Mouse (Mus musculus): ENCODE measurements around the gene Meis2. TPM values are rescaled to one million over a fixed set of nuclear protein-coding genes. Genes with fewer than 3 reads are reported as not detected.

The Meis2 gene
- total RNA-seq, 1 experiment: 12.4 TPM

GRCm38 (mm10) chr2:116053931-116054330, 11.7 kb downstream of the Meis2 start:
- Histone ChIP-seq H3K36me3 (ENCODE audit: control insufficient read depth, insufficient read depth, low read length, poor library complexity, severe bottlenecking) (no peaks in the 10 kb centered on the region), H3K9ac (ENCODE audit: insufficient read depth, low read depth, low read length, poor library complexity, severe bottlenecking) (no peak overlapping the region), H3K27ac (ENCODE audit: insufficient read depth, low read depth, low read length, poor library complexity, severe bottlenecking) (no peak overlapping the region), H3K4me3 (ENCODE audit: insufficient read depth in 1 of 2, low read depth in 1 of 2, low read length in 2 of 2, poor library complexity in 1 of 2, severe bottlenecking in 1 of 2) (no peak overlapping the region), H3K9me3 (ENCODE audit: control insufficient read depth, insufficient read depth, low read depth, low read length) (no peaks in the 10 kb centered on the region), H3K4me1 (ENCODE audit: control insufficient read depth in 2 of 2, insufficient read depth in 2 of 2, low read length in 2 of 2, poor library complexity in 1 of 2) (no peaks in the 10 kb centered on the region)
- TF ChIP-seq ZC3H11A (IDR thresholded peaks at IDR 0.05; ENCODE audit: borderline replicate concordance, low read depth, low read length): no peak
- no peak for TF ChIP-seq ZNF384 (IDR thresholded peaks at IDR 0.05; ENCODE audit: low read depth, low read length)
- TF ChIP-seq HCFC1 (IDR thresholded peaks at IDR 0.05; ENCODE audit: borderline replicate concordance, insufficient read depth, low read length): no peak
- TF ChIP-seq CHD2 (IDR thresholded peaks at IDR 0.05; ENCODE audit: low read depth, low read length): no peak
- no peak for TF ChIP-seq MAFK (IDR thresholded peaks at IDR 0.05; ENCODE audit: insufficient read depth, low read depth, low read length)
- DNase-seq (ENCODE audit: low read depth, low spot score): no peak
- in situ Hi-C loops (cut with MboI; ENCODE audit: low sequenced_read_pairs in 2 of 2, unreplicated experiment in 2 of 2): loop anchor here in 1 of 2 experiments (25.0 kb wide), 1 partner anchor 467 kb away; the partner anchor contains the start of gene BC052040

GRCm38 (mm10) chr2:116052688-116053421, 12.8 kb downstream of the Meis2 start:
- H3K27ac ChIP-seq (ENCODE audit: insufficient read depth, low read depth, low read length, poor library complexity, severe bottlenecking): no peak overlapping the region
- H3K4me1 ChIP-seq (ENCODE audit: control insufficient read depth in 2 of 2, insufficient read depth in 2 of 2, low read length in 2 of 2, poor library complexity in 1 of 2): no peaks in the 10 kb centered on the region
- TF ChIP-seq MAFK (IDR thresholded peaks at IDR 0.05; ENCODE audit: insufficient read depth, low read depth, low read length) (no peak), ZC3H11A (IDR thresholded peaks at IDR 0.05; ENCODE audit: borderline replicate concordance, low read depth, low read length) (no peak), CHD2 (IDR thresholded peaks at IDR 0.05; ENCODE audit: low read depth, low read length) (no peak)
- no peaks in the 10 kb centered on the region for H3K36me3 ChIP-seq (ENCODE audit: control insufficient read depth, insufficient read depth, low read length, poor library complexity, severe bottlenecking)
- in situ Hi-C loops (cut with MboI; ENCODE audit: low sequenced_read_pairs in 2 of 2, unreplicated experiment in 2 of 2): loop anchor here in 1 of 2 experiments (25.0 kb wide), 1 partner anchor 466 kb away; the partner anchor contains the start of gene BC052040
- H3K9ac ChIP-seq (ENCODE audit: insufficient read depth, low read depth, low read length, poor library complexity, severe bottlenecking): no peak overlapping the region
- no peaks in the 10 kb centered on the region for H3K9me3 ChIP-seq (ENCODE audit: control insufficient read depth, insufficient read depth, low read depth, low read length)
- no peak for DNase-seq (ENCODE audit: low read depth, low spot score)
- no peak overlapping the region for H3K4me3 ChIP-seq (ENCODE audit: insufficient read depth in 1 of 2, low read depth in 1 of 2, low read length in 2 of 2, poor library complexity in 1 of 2, severe bottlenecking in 1 of 2)

GRCm38 (mm10) chr2:116051906-116052614, 13.6 kb downstream of the Meis2 start:
- Histone ChIP-seq H3K27ac (ENCODE audit: insufficient read depth, low read depth, low read length, poor library complexity, severe bottlenecking) (no peak overlapping the region), H3K4me3 (ENCODE audit: insufficient read depth in 1 of 2, low read depth in 1 of 2, low read length in 2 of 2, poor library complexity in 1 of 2, severe bottlenecking in 1 of 2) (no peak overlapping the region), H3K9ac (ENCODE audit: insufficient read depth, low read depth, low read length, poor library complexity, severe bottlenecking) (no peak overlapping the region), H3K4me1 (ENCODE audit: control insufficient read depth in 2 of 2, insufficient read depth in 2 of 2, low read length in 2 of 2, poor library complexity in 1 of 2) (no peaks in the 10 kb centered on the region), H3K36me3 (ENCODE audit: control insufficient read depth, insufficient read depth, low read length, poor library complexity, severe bottlenecking) (no peaks in the 10 kb centered on the region), H3K9me3 (ENCODE audit: control insufficient read depth, insufficient read depth, low read depth, low read length) (no peaks in the 10 kb centered on the region)
- DNase-seq (ENCODE audit: low read depth, low spot score): no peak
- no peak for TF ChIP-seq ZC3H11A (IDR thresholded peaks at IDR 0.05; ENCODE audit: borderline replicate concordance, low read depth, low read length)
- no peak for TF ChIP-seq CHD2 (IDR thresholded peaks at IDR 0.05; ENCODE audit: low read depth, low read length)
- no peak for TF ChIP-seq HCFC1 (IDR thresholded peaks at IDR 0.05; ENCODE audit: borderline replicate concordance, insufficient read depth, low read length)
- no peak for TF ChIP-seq ZNF384 (IDR thresholded peaks at IDR 0.05; ENCODE audit: low read depth, low read length)
- no peak for TF ChIP-seq MAFK (IDR thresholded peaks at IDR 0.05; ENCODE audit: insufficient read depth, low read depth, low read length)
- in situ Hi-C loops (cut with MboI; ENCODE audit: low sequenced_read_pairs in 2 of 2, unreplicated experiment in 2 of 2): loop anchor here in 1 of 2 experiments (25.0 kb wide), 1 partner anchor 465 kb away; the partner anchor contains the start of gene BC052040

- no peak overlapping the region for H3K27ac ChIP-seq (ENCODE audit: insufficient read depth, low read depth, low read length, poor library complexity, severe bottlenecking)
- no peaks in the 10 kb centered on the region for H3K36me3 ChIP-seq (ENCODE audit: control insufficient read depth, insufficient read depth, low read length, poor library complexity, severe bottlenecking)
- in situ Hi-C loops (cut with MboI; ENCODE audit: low sequenced_read_pairs in 2 of 2, unreplicated experiment in 2 of 2): loop anchor here in 1 of 2 experiments (25.0 kb wide), 1 partner anchor 462 kb away; the partner anchor contains the start of gene BC052040
- H3K4me1 ChIP-seq (ENCODE audit: control insufficient read depth in 2 of 2, insufficient read depth in 2 of 2, low read length in 2 of 2, poor library complexity in 1 of 2): no peaks in the 10 kb centered on the region
- H3K9ac ChIP-seq (ENCODE audit: insufficient read depth, low read depth, low read length, poor library complexity, severe bottlenecking): no peak overlapping the region
- no peaks in the 10 kb centered on the region for H3K9me3 ChIP-seq (ENCODE audit: control insufficient read depth, insufficient read depth, low read depth, low read length)
- TF ChIP-seq ZNF384 (IDR thresholded peaks at IDR 0.05; ENCODE audit: low read depth, low read length) (no peak), HCFC1 (IDR thresholded peaks at IDR 0.05; ENCODE audit: borderline replicate concordance, insufficient read depth, low read length) (no peak), MAFK (IDR thresholded peaks at IDR 0.05; ENCODE audit: insufficient read depth, low read depth, low read length) (no peak), CHD2 (IDR thresholded peaks at IDR 0.05; ENCODE audit: low read depth, low read length) (no peak), ZC3H11A (IDR thresholded peaks at IDR 0.05; ENCODE audit: borderline replicate concordance, low read depth, low read length) (no peak)
- DNase-seq (ENCODE audit: low read depth, low spot score): no peak
- no peak overlapping the region for H3K4me3 ChIP-seq (ENCODE audit: insufficient read depth in 1 of 2, low read depth in 1 of 2, low read length in 2 of 2, poor library complexity in 1 of 2, severe bottlenecking in 1 of 2)
Observed at GRCm38 (mm10) chr2:116049710-116050109, 15.9 kb downstream of the Meis2 start.

Measured in ES-E14 (cell line).